Mouse (Mus musculus) lung, postnatal 36 days (tissue): ENCODE data around the gene B4galnt3.

Experiments
- DNase-seq: peaks from one replicate; pipeline ENCODE4 v3.0.0; 2022; ENCODE audit warnings: mixed read lengths

B4galnt3 gene

GRCm38 (mm10) chr6:120182160-120182559 is 112.2 kb downstream of the B4galnt3 start:
- DNase-seq: no peak

GRCm38 (mm10) chr6:120180492-120180891 is 113.9 kb downstream of the B4galnt3 start:
- no peak for DNase-seq

- DNase-seq: no peak
These were observed 114.6 kb downstream of the B4galnt3 start for GRCm38 (mm10) chr6:120179756-120180206.

GRCm38 (mm10) chr6:120179044-120179755 is 115.2 kb downstream of the B4galnt3 start:
- no peak for DNase-seq

- DNase-seq: no peak
These were observed 118.7 kb downstream of the B4galnt3 start for GRCm38 (mm10) chr6:120175650-120176049.

GRCm38 (mm10) chr6:120174602-120175115 is 119.7 kb downstream of the B4galnt3 start:
- DNase-seq: peak; percentile 46

- DNase-seq: no peak
These were observed 120.2 kb downstream of the B4galnt3 start for GRCm38 (mm10) chr6:120174028-120174601.

- peak; percentile 88 for DNase-seq
These were observed 121.9 kb downstream of the B4galnt3 start for GRCm38 (mm10) chr6:120172294-120173017.

GRCm38 (mm10) chr6:120167574-120167973 is 126.8 kb downstream of the B4galnt3 start:
- DNase-seq: no peak

- no peak for DNase-seq
These were observed 129.6 kb downstream of the B4galnt3 start for GRCm38 (mm10) chr6:120164765-120165164.

GRCm38 (mm10) chr6:120162928-120163327 is 131.4 kb downstream of the B4galnt3 start:
- DNase-seq: no peak

GRCm38 (mm10) chr6:120159133-120159901 is 135.0 kb downstream of the B4galnt3 start:
- DNase-seq: peak; percentile 78

- no peak for DNase-seq
These were observed 136.9 kb downstream of the B4galnt3 start for GRCm38 (mm10) chr6:120157479-120157878.

- DNase-seq: no peak
These were observed 138.8 kb downstream of the B4galnt3 start for GRCm38 (mm10) chr6:120155510-120155909.

GRCm38 (mm10) chr6:120154526-120155309 is 139.6 kb downstream of the B4galnt3 start:
- DNase-seq: no peak
